Mouse (Mus musculus) limb, embryonic 11.5 days (tissue): Measurements from ENCODE around the gene Csrp1. TPM values are rescaled to one million over a fixed set of nuclear protein-coding genes. Genes with fewer than 3 reads are reported as not detected.
A peak's percentile ranks its signal among the peaks of the same experiment; 100 is the strongest.

ENCODE experiments used
- ATAC-seq: fragments of 200-750 bp; cut with Nextera tagmentation; 2 replicates; pipeline ENCODE4 v1.8.0; 2017; ENCODE audit warnings: low read depth; ENCODE audit not compliant: insufficient number of reproducible peaks, low FRiP score, low TSS enrichment
- DNase-seq: peaks from one replicate; pipeline ENCODE4 v3.0.0-alpha.2; 2015; ENCODE audit warnings: low spot score
- H3K27ac ChIP-seq: fragments of 300-500 bp; sonication (generic); replicated peaks from 2 replicates; pipeline ENCODE4 v1.5.1; 2014; ENCODE audit warnings: low read depth, mild to moderate bottlenecking, low read length
- H3K27me3 ChIP-seq: fragments of 300-500 bp; sonication (generic); 2 replicates; pipeline ENCODE4 v1.6.1; 2014; ENCODE audit warnings: mild to moderate bottlenecking, low read length, mixed read lengths; ENCODE audit not compliant: control insufficient read depth, insufficient read depth
- H3K36me3 ChIP-seq: fragments of 300-500 bp; sonication (generic); 2 replicates; pipeline ENCODE4 v1.6.1; 2014; ENCODE audit warnings: mild to moderate bottlenecking, low read length, moderate library complexity, mixed read lengths; ENCODE audit not compliant: control insufficient read depth, insufficient read depth
- H3K4me1 ChIP-seq: fragments of 300-500 bp; sonication (generic); 2 replicates; pipeline ENCODE4 v1.6.1; 2014; ENCODE audit warnings: low read length, mixed read lengths; ENCODE audit not compliant: control insufficient read depth, insufficient read depth
- H3K4me2 ChIP-seq: fragments of 300-500 bp; sonication (generic); 2 replicates; pipeline ENCODE4 v1.6.1; 2014; ENCODE audit warnings: low read depth, mild to moderate bottlenecking, moderate library complexity; ENCODE audit not compliant: severe bottlenecking
- H3K4me3 ChIP-seq: fragments of 300-500 bp; sonication (generic); 2 replicates; pipeline ENCODE4 v1.5.1; 2014; ENCODE audit warnings: low read depth, low read length
- H3K9ac ChIP-seq: fragments of 300-500 bp; sonication (generic); 2 replicates; pipeline ENCODE4 v1.6.1; 2014; ENCODE audit warnings: mild to moderate bottlenecking, low read length
- H3K9me3 ChIP-seq: fragments of 300-500 bp; sonication (generic); 2 replicates; pipeline ENCODE4 v1.6.1; 2016; ENCODE audit warnings: low read length; ENCODE audit not compliant: control insufficient read depth
- WGBS: fragments of 180-500 bp; shearing (Covaris S2); extraction: QIAGEN DNeasy Blood & Tissue Kit; methylation state at CpG from one replicate; pipeline ENCODE4 v1.1.7; 2014; 5-methylcytosine and 5-hydroxymethylcytosine counted together
- polyA plus RNA-seq: library from polyadenylated mRNA; unstranded; fragments of >200 nt; fragmentation: Nextera tagmentation; extraction: Ambion mirVana; gene quantifications from 2 replicates; pipeline ENCODE4 v1.2.1, GENCODE M21; 2014

Gene Csrp1
- polyA plus RNA-seq, 1 experiment from 2014 or later, result 51.2 TPM

GRCm38 (mm10) chr1:135699892-135700291 is 20.0 kb upstream of the Csrp1 start:
- H3K27ac ChIP-seq, result no peak overlapping the region
- 53% methylated on average over 2 of the region's 2 CpGs for WGBS
- no peaks in the 10 kb centered on the region for H3K27me3 ChIP-seq
- peaks cover 19% of the 10 kb centered on the region for H3K4me1 ChIP-seq
- H3K36me3 ChIP-seq, result no peaks in the 10 kb centered on the region
- H3K9ac ChIP-seq, result no peak overlapping the region
- peak overlapping the region; percentile 56; the same call in 1 of the 2 replicates for H3K4me2 ChIP-seq
- ATAC-seq (no peak), DNase-seq (no peak)
- H3K9me3 ChIP-seq, result no peaks in the 10 kb centered on the region
- no peak overlapping the region for H3K4me3 ChIP-seq

GRCm38 (mm10) chr1:135700605-135701004 is 19.3 kb upstream of the Csrp1 start:
- DNase-seq (peak; percentile 92), ATAC-seq (no peak)
- H3K27ac ChIP-seq, result no peak overlapping the region
- no peak overlapping the region for H3K4me3 ChIP-seq
- no peaks in the 10 kb centered on the region for H3K27me3 ChIP-seq
- H3K4me2 ChIP-seq, result no peak overlapping the region
- no peak overlapping the region for H3K9ac ChIP-seq
- WGBS, result 2% methylated on average over 7 of the region's 7 CpGs
- no peaks in the 10 kb centered on the region for H3K36me3 ChIP-seq
- no peaks in the 10 kb centered on the region for H3K9me3 ChIP-seq
- H3K4me1 ChIP-seq, result peaks cover 19% of the 10 kb centered on the region

DNA sequence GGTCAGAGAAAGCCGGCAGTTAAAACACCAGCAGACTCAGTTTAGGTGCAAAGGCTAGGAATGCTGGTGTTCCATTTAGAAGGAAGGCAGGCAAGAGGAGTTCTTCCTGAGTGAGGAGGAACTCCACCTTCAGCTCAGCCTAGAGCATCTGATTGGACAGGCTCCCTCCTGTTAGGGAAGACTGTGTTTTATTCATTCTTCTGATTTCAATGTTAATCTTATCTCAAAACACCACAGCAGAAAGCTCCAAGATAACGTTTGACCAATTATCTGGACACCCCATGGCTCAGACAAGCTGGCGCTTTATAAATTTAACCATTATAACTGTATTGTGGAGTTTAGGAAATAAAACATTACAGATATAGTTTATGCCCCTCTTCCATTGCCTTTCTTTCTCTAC is 18.5 kb upstream of the Csrp1 start:
- no peak for ATAC-seq
- Histone ChIP-seq H3K9ac (no peak overlapping the region), H3K4me2 (no peak overlapping the region), H3K27me3 (no peaks in the 10 kb centered on the region), H3K4me1 (peaks cover 19% of the 10 kb centered on the region), H3K27ac (no peak overlapping the region), H3K9me3 (no peaks in the 10 kb centered on the region), H3K4me3 (no peak overlapping the region), H3K36me3 (no peaks in the 10 kb centered on the region)
- WGBS, result 46% methylated on average over 3 of the region's 3 CpGs
- DNase-seq, result no peak

GRCm38 (mm10) chr1:135702722-135703121 is 17.1 kb upstream of the Csrp1 start:
- WGBS, result 81% methylated on average over 2 of the region's 2 CpGs
- Histone ChIP-seq H3K9me3 (no peaks in the 10 kb centered on the region), H3K9ac (no peak overlapping the region), H3K36me3 (no peaks in the 10 kb centered on the region), H3K4me1 (peaks cover 17% of the 10 kb centered on the region), H3K27me3 (no peaks in the 10 kb centered on the region), H3K27ac (no peak overlapping the region), H3K4me2 (no peak overlapping the region), H3K4me3 (no peak overlapping the region)
- ATAC-seq, result no peak
- DNase-seq, result no peak

DNA sequence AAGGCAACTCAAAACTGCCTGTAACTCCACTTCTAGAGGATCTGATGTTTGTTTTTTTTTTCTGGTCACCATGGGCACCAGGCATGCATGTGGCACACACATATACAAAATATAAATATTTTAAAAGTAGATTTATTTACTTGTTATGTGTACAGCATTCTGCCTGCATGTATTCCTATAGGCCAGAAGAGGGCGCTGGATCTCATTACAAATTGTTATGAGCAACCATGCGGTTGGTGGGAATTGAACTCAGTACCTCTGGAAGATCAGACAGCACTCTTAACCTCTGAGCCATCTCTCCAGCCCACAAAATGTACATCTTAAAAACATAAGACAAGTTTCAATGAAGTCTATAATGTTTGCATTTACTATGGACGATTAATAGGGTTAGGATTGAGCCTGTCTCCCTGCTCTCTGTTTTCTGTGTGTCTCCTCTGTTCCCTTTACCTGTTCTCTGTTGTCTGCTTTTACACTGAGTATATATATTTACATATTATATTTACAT is 15.5 kb upstream of the Csrp1 start:
- WGBS, result 61% methylated on average over 3 of the region's 3 CpGs
- Histone ChIP-seq H3K36me3 (no peaks in the 10 kb centered on the region), H3K9me3 (no peaks in the 10 kb centered on the region), H3K4me1 (peaks cover under 1% of the 10 kb centered on the region; the same call in 1 of the 2 replicates), H3K4me2 (no peak overlapping the region), H3K4me3 (no peak overlapping the region), H3K27me3 (no peaks in the 10 kb centered on the region), H3K27ac (no peak overlapping the region), H3K9ac (no peak overlapping the region)
- ATAC-seq (no peak), DNase-seq (no peak)

- H3K27me3 ChIP-seq, result no peaks in the 10 kb centered on the region
- ATAC-seq, result no peak
- 45% methylated on average over 4 of the region's 4 CpGs for WGBS
Observed at GRCm38 (mm10) chr1:135708369-135708768, 11.5 kb upstream of the Csrp1 start.

GRCm38 (mm10) chr1:135711126-135711525 is 8.7 kb upstream of the Csrp1 start:
- ATAC-seq, result no peak
- Histone ChIP-seq H3K4me3 (no peak overlapping the region), H3K9me3 (no peaks in the 10 kb centered on the region), H3K9ac (no peak overlapping the region), H3K27ac (no peak overlapping the region), H3K4me2 (no peak overlapping the region), H3K27me3 (no peaks in the 10 kb centered on the region), H3K4me1 (no peaks in the 10 kb centered on the region), H3K36me3 (no peaks in the 10 kb centered on the region)
- 49% methylated on average over 7 of the region's 7 CpGs for WGBS
- no peak for DNase-seq

More at GRCm38 (mm10) chr1:135708369-135708768, 11.5 kb upstream of the Csrp1 start:
- Histone ChIP-seq H3K4me1 (no peaks in the 10 kb centered on the region), H3K9me3 (no peaks in the 10 kb centered on the region), H3K36me3 (no peaks in the 10 kb centered on the region), H3K9ac (no peak overlapping the region), H3K4me3 (no peak overlapping the region), H3K27ac (no peak overlapping the region), H3K4me2 (no peak overlapping the region)
- no peak for DNase-seq

- no peaks in the 10 kb centered on the region for H3K27me3 ChIP-seq
- H3K4me2 ChIP-seq, result no peak overlapping the region
- 80% methylated on average over 9 of the region's 9 CpGs for WGBS
- DNase-seq (no peak), ATAC-seq (no peak)
- no peak overlapping the region for H3K27ac ChIP-seq
- no peaks in the 10 kb centered on the region for H3K36me3 ChIP-seq
- H3K9ac ChIP-seq, result no peak overlapping the region
- H3K4me1 ChIP-seq, result no peaks in the 10 kb centered on the region
- H3K4me3 ChIP-seq, result no peak overlapping the region
- H3K9me3 ChIP-seq, result no peaks in the 10 kb centered on the region
Observed at GRCm38 (mm10) chr1:135714028-135714815, 5.6 kb upstream of the Csrp1 start.
